Mouse (Mus musculus): Measurements from ENCODE around the gene Por. TPM values are rescaled to one million over a fixed set of nuclear protein-coding genes. Genes with fewer than 3 reads are reported as not detected.

Por gene
- polyA plus RNA-seq, 1 experiment from 2014 or later = 33.2 TPM

DNA sequence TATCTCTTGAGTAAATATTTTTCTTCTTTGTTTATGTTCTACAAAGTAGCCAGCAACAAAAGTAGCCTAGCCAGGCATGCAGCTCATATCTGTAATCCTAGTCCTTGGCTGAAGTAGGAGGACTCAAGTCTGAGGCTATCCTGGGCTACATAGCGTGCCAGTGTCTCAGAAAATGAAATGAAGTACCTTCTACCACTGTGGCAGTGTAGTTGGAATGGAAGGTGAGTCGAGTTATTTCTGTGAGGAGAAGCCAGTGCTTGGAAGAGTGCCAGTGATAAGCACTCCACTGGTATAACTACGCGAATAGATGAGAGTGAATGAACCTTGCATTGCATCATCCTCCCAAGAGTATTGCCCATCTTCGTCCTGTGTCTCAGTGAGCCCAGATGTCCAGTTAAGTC is 27.9 kb downstream of the Por start:
- ATAC-seq (ENCODE audit: insufficient number of reproducible peaks, insufficient read depth, low FRiP score, low read depth) = no peak
- H3K4me1 ChIP-seq (ENCODE audit: control insufficient read depth in 2 of 2, insufficient read depth in 2 of 2, low read length in 2 of 2) = peaks cover 9 to 26% of the 10 kb centered on the region in 2 experiments
- H3K9ac ChIP-seq (ENCODE audit: low read length) = no peak overlapping the region
- no peak overlapping the region for H3K4me2 ChIP-seq (ENCODE audit: low read length)
- no peak overlapping the region for H3K27ac ChIP-seq (replicated peaks in 1 of 2; ENCODE audit: control insufficient read depth in 1 of 2, insufficient read depth in 1 of 2, low read depth in 2 of 2, low read length in 2 of 2)
- H3K4me3 ChIP-seq (ENCODE audit: control insufficient read depth in 1 of 2, insufficient read depth in 1 of 2, low read depth in 1 of 2, low read length in 2 of 2) = no peak overlapping the region
- H3K27me3 ChIP-seq (ENCODE audit: control insufficient read depth, insufficient read depth, low read length) = no peaks in the 10 kb centered on the region
- H3K36me3 ChIP-seq (ENCODE audit: control insufficient read depth, insufficient read depth, low read length) = 0 out of 2 replicates have a peak, but pooled peaks cover 10% of the 10 kb centered on the region
- no peaks in the 10 kb centered on the region for H3K9me3 ChIP-seq (ENCODE audit: control insufficient read depth, low read length)
- WGBS = 25% methylated on average over 5 of the region's 5 CpGs

DNA sequence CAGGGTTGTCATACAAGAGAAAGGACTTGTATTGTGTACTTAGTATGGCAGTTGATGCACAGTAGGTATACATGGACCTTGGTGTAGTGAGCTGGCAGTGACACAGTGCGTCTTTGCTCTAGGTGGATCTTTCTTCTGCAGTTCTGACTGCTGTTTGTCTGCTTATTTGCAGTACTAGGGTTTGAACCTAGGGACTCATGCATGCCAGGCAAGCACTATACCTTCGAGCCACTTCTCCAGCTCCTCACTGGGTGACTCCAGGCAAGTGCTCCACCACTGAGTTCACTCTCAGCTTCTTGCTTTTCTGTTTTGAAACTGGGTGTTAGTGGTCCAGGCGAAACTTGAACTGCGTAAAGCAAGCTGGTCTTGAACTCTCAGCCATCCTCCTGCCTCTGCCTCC is 31.8 kb downstream of the Por start:
- no peak overlapping the region for H3K4me3 ChIP-seq (ENCODE audit: control insufficient read depth in 1 of 2, insufficient read depth in 1 of 2, low read depth in 1 of 2, low read length in 2 of 2)
- H3K4me2 ChIP-seq (ENCODE audit: low read length) = no peak overlapping the region
- 97% methylated on average over 4 of the region's 4 CpGs for WGBS

DNA sequence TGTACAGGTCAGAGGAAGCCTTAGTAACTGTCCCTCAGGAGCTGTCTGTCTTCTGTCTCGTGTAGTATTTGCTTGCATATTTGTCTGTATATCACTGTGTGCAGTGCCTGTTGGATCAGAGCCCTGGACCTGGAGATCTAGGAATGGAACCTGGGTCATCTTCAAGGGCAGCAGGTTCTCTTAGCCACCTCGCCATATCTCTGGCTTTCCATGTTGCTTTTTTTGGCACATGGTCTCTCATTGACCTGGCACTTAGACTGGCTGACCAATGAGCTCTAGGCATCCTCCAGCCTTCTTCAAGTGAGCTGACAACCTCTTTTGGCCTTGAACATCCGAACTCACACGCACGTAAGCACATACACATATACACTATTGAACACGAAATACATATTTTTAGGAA is 32.4 kb downstream of the Por start:
- Histone ChIP-seq H3K4me3 (ENCODE audit: control insufficient read depth in 1 of 2, insufficient read depth in 1 of 2, low read depth in 1 of 2, low read length in 2 of 2) (no peak overlapping the region), H3K36me3 (ENCODE audit: control insufficient read depth, insufficient read depth, low read length) (peaks cover 16% of the 10 kb centered on the region; the same call in 1 of the 2 replicates), H3K9ac (ENCODE audit: low read length) (no peak overlapping the region), H3K9me3 (ENCODE audit: control insufficient read depth, low read length) (no peaks in the 10 kb centered on the region), H3K4me1 (ENCODE audit: control insufficient read depth in 2 of 2, insufficient read depth in 2 of 2, low read length in 2 of 2) (peaks cover 14 to 32% of the 10 kb centered on the region in 2 experiments), H3K27me3 (ENCODE audit: control insufficient read depth, insufficient read depth, low read length) (no peaks in the 10 kb centered on the region), H3K4me2 (ENCODE audit: low read length) (peak overlapping the region; percentile 27; the same call in 1 of the 2 replicates), H3K27ac (replicated peaks in 1 of 2; ENCODE audit: control insufficient read depth in 1 of 2, insufficient read depth in 1 of 2, low read depth in 2 of 2, low read length in 2 of 2) (peak overlapping the region; percentile 28 to 76)
- ATAC-seq (ENCODE audit: insufficient number of reproducible peaks, insufficient read depth, low FRiP score, low read depth) = peak; percentile 47; the same call in 1 of the 2 replicates
- WGBS = 34% methylated on average over 6 of the region's 6 CpGs

More for the DNA sequence above, 31.8 kb downstream of the Por start:
- H3K9ac ChIP-seq (ENCODE audit: low read length) = no peak overlapping the region
- no peaks in the 10 kb centered on the region for H3K27me3 ChIP-seq (ENCODE audit: control insufficient read depth, insufficient read depth, low read length)
- peaks cover 11% of the 10 kb centered on the region; the same call in 1 of the 2 replicates for H3K36me3 ChIP-seq (ENCODE audit: control insufficient read depth, insufficient read depth, low read length)
- ATAC-seq (ENCODE audit: insufficient number of reproducible peaks, insufficient read depth, low FRiP score, low read depth) = no peak
- no peaks in the 10 kb centered on the region for H3K9me3 ChIP-seq (ENCODE audit: control insufficient read depth, low read length)
- peak overlapping the region; percentile 28 to 76; a peak in 3 of 4 replicates for H3K27ac ChIP-seq (replicated peaks in 1 of 2; ENCODE audit: control insufficient read depth in 1 of 2, insufficient read depth in 1 of 2, low read depth in 2 of 2, low read length in 2 of 2)
- H3K4me1 ChIP-seq (ENCODE audit: control insufficient read depth in 2 of 2, insufficient read depth in 2 of 2, low read length in 2 of 2) = peaks cover 14 to 32% of the 10 kb centered on the region in 2 experiments

DNA sequence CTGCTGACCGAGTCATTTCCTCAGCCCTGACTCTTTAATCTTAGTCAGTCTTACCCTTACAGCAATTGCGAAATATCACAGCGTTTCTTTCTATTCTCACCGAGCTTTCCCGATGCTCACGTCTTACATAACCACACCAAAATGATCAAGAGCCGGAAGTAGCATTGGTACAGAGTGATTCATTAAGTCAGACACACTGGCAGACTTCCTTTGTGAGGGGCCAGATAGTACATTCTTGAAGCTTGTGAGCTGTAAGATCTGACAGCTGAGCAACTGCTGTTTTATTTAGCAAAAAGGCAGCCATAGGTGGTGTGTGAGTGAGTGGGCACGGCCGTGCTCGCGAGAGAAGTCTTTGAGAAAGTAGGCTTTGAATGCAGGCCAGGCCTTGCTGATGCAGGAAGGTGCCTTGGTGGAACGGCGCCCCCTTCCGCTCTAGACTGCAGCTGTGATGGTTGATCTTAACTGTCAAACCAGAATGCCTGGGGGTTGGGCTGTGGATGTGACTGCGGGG is 32.9 kb downstream of the Por start:
- Histone ChIP-seq H3K9ac (ENCODE audit: low read length) (peak overlapping the region; percentile 35; the same call in 1 of the 2 replicates), H3K27ac (replicated peaks in 1 of 2; ENCODE audit: control insufficient read depth in 1 of 2, insufficient read depth in 1 of 2, low read depth in 2 of 2, low read length in 2 of 2) (peak overlapping the region; percentile 28 to 76), H3K9me3 (ENCODE audit: control insufficient read depth, low read length) (no peaks in the 10 kb centered on the region), H3K27me3 (ENCODE audit: control insufficient read depth, insufficient read depth, low read length) (no peaks in the 10 kb centered on the region), H3K36me3 (ENCODE audit: control insufficient read depth, insufficient read depth, low read length) (peaks cover 16% of the 10 kb centered on the region; the same call in 1 of the 2 replicates), H3K4me2 (ENCODE audit: low read length) (peak overlapping the region; percentile 27; the same call in 1 of the 2 replicates), H3K4me1 (ENCODE audit: control insufficient read depth in 2 of 2, insufficient read depth in 2 of 2, low read length in 2 of 2) (peaks cover 14 to 28% of the 10 kb centered on the region in 2 experiments), H3K4me3 (ENCODE audit: control insufficient read depth in 1 of 2, insufficient read depth in 1 of 2, low read depth in 1 of 2, low read length in 2 of 2) (no peak overlapping the region)
- 45% methylated on average over 15 of the region's 15 CpGs for WGBS
- ATAC-seq (ENCODE audit: insufficient number of reproducible peaks, insufficient read depth, low FRiP score, low read depth) = no peak

DNA sequence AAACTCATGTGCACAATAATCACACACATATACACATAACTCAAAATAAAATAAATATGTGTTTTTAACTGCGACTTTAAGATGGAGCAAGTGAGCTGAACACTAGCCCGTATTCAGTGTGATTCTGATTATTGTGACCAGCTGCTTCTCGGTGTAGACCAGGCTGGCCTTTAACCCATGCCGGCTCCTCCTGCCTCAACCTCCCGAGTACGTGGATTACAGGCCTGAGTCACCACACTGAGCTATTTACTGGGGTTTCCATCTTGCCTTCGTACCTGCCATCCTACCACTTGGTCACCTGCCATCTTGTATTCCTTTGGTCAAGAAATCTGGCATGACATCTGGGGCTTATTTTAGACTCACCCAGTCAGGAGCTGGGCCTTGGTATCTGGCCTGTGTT is 33.6 kb downstream of the Por start:
- Histone ChIP-seq H3K27me3 (ENCODE audit: control insufficient read depth, insufficient read depth, low read length) (no peaks in the 10 kb centered on the region), H3K9me3 (ENCODE audit: control insufficient read depth, low read length) (no peaks in the 10 kb centered on the region), H3K4me2 (ENCODE audit: low read length) (no peak overlapping the region), H3K4me3 (ENCODE audit: control insufficient read depth in 1 of 2, insufficient read depth in 1 of 2, low read depth in 1 of 2, low read length in 2 of 2) (no peak overlapping the region), H3K27ac (replicated peaks in 1 of 2; ENCODE audit: control insufficient read depth in 1 of 2, insufficient read depth in 1 of 2, low read depth in 2 of 2, low read length in 2 of 2) (peak overlapping the region in 1 of 2 experiments; percentile 76; a peak in 1 of 4 replicates), H3K9ac (ENCODE audit: low read length) (no peak overlapping the region), H3K4me1 (ENCODE audit: control insufficient read depth in 2 of 2, insufficient read depth in 2 of 2, low read length in 2 of 2) (peaks cover 14 to 31% of the 10 kb centered on the region in 2 experiments), H3K36me3 (ENCODE audit: control insufficient read depth, insufficient read depth, low read length) (peaks cover 18% of the 10 kb centered on the region; the same call in 1 of the 2 replicates)
- ATAC-seq (ENCODE audit: insufficient number of reproducible peaks, insufficient read depth, low FRiP score, low read depth) = no peak
- WGBS = 93% methylated on average over 7 of the region's 7 CpGs

DNA sequence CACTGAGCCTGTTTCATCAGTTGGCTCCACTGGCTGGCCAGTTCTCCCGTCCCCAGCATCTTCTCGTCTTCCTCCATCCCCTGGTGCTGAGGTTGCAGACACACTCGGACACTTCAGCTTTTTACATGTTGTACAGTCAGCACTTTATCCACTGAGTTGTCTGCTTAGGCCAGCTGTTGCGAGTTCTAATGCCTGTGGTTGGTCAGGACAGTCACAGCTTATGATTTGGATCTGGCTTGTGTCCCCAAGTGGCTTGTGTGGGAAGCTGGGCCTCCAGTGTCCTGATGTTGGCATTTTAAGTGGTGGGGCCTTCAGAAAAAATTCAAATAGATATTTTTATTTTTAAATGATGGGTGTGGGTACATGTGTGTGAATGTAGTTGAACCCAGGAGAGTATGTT is 35.5 kb downstream of the Por start:
- Histone ChIP-seq H3K9me3 (ENCODE audit: control insufficient read depth, low read length) (no peaks in the 10 kb centered on the region), H3K27ac (replicated peaks in 1 of 2; ENCODE audit: control insufficient read depth in 1 of 2, insufficient read depth in 1 of 2, low read depth in 2 of 2, low read length in 2 of 2) (no peak overlapping the region), H3K36me3 (ENCODE audit: control insufficient read depth, insufficient read depth, low read length) (peaks cover 15% of the 10 kb centered on the region), H3K4me2 (ENCODE audit: low read length) (no peak overlapping the region), H3K4me3 (ENCODE audit: control insufficient read depth in 1 of 2, insufficient read depth in 1 of 2, low read depth in 1 of 2, low read length in 2 of 2) (no peak overlapping the region), H3K27me3 (ENCODE audit: control insufficient read depth, insufficient read depth, low read length) (no peaks in the 10 kb centered on the region), H3K9ac (ENCODE audit: low read length) (no peak overlapping the region), H3K4me1 (ENCODE audit: control insufficient read depth in 2 of 2, insufficient read depth in 2 of 2, low read length in 2 of 2) (peaks cover 14 to 31% of the 10 kb centered on the region in 2 experiments)
- 87% methylated on average over 4 of the region's 4 CpGs for WGBS
- ATAC-seq (ENCODE audit: insufficient number of reproducible peaks, insufficient read depth, low FRiP score, low read depth) = no peak

DNA sequence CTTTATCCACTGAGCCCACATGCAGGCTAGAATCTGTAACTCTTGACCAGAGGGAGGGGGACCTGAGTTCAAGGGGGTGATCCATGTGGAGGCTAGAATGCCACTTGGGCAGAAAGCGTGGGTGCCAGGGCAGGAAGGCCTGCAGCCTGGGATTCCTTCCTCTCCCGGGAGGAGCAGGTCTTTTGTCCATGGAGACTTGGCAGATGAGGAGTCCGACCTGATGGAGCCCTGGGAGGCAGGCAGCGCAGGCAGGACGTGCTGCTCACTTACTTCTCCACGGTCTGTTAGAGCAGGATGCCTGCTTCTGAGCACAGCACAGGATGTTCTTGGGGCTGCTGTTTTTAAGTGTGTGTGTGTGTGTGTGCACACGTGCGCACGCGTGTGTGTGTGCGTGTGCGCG is 37.2 kb downstream of the Por start:
- H3K9me3 ChIP-seq (ENCODE audit: control insufficient read depth, low read length) = no peaks in the 10 kb centered on the region
- H3K4me3 ChIP-seq (ENCODE audit: control insufficient read depth in 1 of 2, insufficient read depth in 1 of 2, low read depth in 1 of 2, low read length in 2 of 2) = no peak overlapping the region
- H3K27ac ChIP-seq (replicated peaks in 1 of 2; ENCODE audit: control insufficient read depth in 1 of 2, insufficient read depth in 1 of 2, low read depth in 2 of 2, low read length in 2 of 2) = no peak overlapping the region
- WGBS = 92% methylated on average over 13 of the region's 13 CpGs
- H3K4me2 ChIP-seq (ENCODE audit: low read length) = no peak overlapping the region
- H3K9ac ChIP-seq (ENCODE audit: low read length) = no peak overlapping the region
- no peak for ATAC-seq (ENCODE audit: insufficient number of reproducible peaks, insufficient read depth, low FRiP score, low read depth)
- no peaks in the 10 kb centered on the region for H3K27me3 ChIP-seq (ENCODE audit: control insufficient read depth, insufficient read depth, low read length)
- peaks cover 11 to 18% of the 10 kb centered on the region in 2 experiments for H3K4me1 ChIP-seq (ENCODE audit: control insufficient read depth in 2 of 2, insufficient read depth in 2 of 2, low read length in 2 of 2)
- H3K36me3 ChIP-seq (ENCODE audit: control insufficient read depth, insufficient read depth, low read length) = peaks cover 11% of the 10 kb centered on the region

DNA sequence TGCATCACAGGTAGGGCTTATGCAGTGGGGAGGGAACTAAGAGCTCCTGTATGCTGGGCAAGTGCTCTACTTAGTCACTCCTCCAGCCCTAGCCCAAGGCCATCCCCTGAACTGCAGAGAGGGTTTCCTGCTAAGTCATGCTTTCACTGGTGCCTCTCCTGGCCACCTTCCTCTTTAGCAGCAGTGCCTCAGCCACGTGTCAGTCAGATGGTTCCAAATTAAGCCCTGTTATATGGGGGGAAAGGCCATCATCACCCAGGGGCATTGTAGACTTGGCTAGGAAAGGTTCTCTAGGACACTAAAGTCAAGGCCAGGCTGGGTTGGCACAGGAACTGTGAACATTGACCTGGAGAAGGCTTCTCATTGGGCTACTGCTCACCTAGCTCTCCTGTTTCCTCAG is 38.0 kb downstream of the Por start:
- Histone ChIP-seq H3K9ac (ENCODE audit: low read length) (no peak overlapping the region), H3K4me1 (ENCODE audit: control insufficient read depth in 2 of 2, insufficient read depth in 2 of 2, low read length in 2 of 2) (peaks cover 11 to 16% of the 10 kb centered on the region in 2 experiments), H3K9me3 (ENCODE audit: control insufficient read depth, low read length) (no peaks in the 10 kb centered on the region), H3K27me3 (ENCODE audit: control insufficient read depth, insufficient read depth, low read length) (no peaks in the 10 kb centered on the region), H3K4me2 (ENCODE audit: low read length) (no peak overlapping the region), H3K4me3 (ENCODE audit: control insufficient read depth in 1 of 2, insufficient read depth in 1 of 2, low read depth in 1 of 2, low read length in 2 of 2) (no peak overlapping the region), H3K36me3 (ENCODE audit: control insufficient read depth, insufficient read depth, low read length) (peaks cover 11% of the 10 kb centered on the region), H3K27ac (replicated peaks in 1 of 2; ENCODE audit: control insufficient read depth in 1 of 2, insufficient read depth in 1 of 2, low read depth in 2 of 2, low read length in 2 of 2) (no peak overlapping the region)
- no peak for ATAC-seq (ENCODE audit: insufficient number of reproducible peaks, insufficient read depth, low FRiP score, low read depth)
- 41% methylated on average over 1 of the region's 1 CpGs for WGBS
